Mouse (Mus musculus) hindbrain, embryonic 15.5 days (tissue): Measurements from ENCODE around the gene Sprr1b. TPM values are rescaled to one million over a fixed set of nuclear protein-coding genes. Genes with fewer than 3 reads are reported as not detected.
"Not testable (repeated sequence)": the region's sequence is repeated elsewhere in the genome, so short reads cannot be mapped to it uniquely, and the experiment has no call there.

ENCODE experiments used
- ATAC-seq: fragments of 200-750 bp; cut with Nextera tagmentation; 2 replicates; pipeline ENCODE4 v1.8.0; 2017; ENCODE audit warnings: low read depth, moderate number of reproducible peaks, moderate TSS enrichment; ENCODE audit not compliant: low FRiP score
- H3K27ac ChIP-seq: fragments of 300-500 bp; sonication (generic); replicated peaks from 2 replicates; pipeline ENCODE4 v1.5.1; 2015; ENCODE audit warnings: mild to moderate bottlenecking, inconsistent platforms
- H3K27me3 ChIP-seq: fragments of 300-500 bp; sonication (generic); 2 replicates; pipeline ENCODE4 v1.6.1; 2015; ENCODE audit warnings: control low read depth, inconsistent platforms
- H3K36me3 ChIP-seq: fragments of 300-500 bp; sonication (generic); 2 replicates; pipeline ENCODE4 v1.6.1; 2015; ENCODE audit warnings: control low read depth, inconsistent platforms
- H3K4me1 ChIP-seq: fragments of 300-500 bp; sonication (generic); replicated peaks from 2 replicates; pipeline ENCODE4 v1.6.1; 2015; ENCODE audit warnings: control low read depth, inconsistent platforms
- H3K4me2 ChIP-seq: fragments of 300-500 bp; sonication (generic); 2 replicates; pipeline ENCODE4 v1.6.1; 2015; ENCODE audit warnings: moderate library complexity, mild to moderate bottlenecking, inconsistent platforms
- H3K4me3 ChIP-seq: fragments of 300-500 bp; sonication (generic); 2 replicates; pipeline ENCODE4 v1.5.1; 2015; ENCODE audit warnings: mild to moderate bottlenecking, inconsistent platforms
- H3K9ac ChIP-seq: fragments of 300-500 bp; sonication (generic); 2 replicates; pipeline ENCODE4 v1.6.1; 2015; ENCODE audit warnings: inconsistent platforms
- H3K9me3 ChIP-seq: fragments of 300-500 bp; sonication (generic); 2 replicates; pipeline ENCODE4 v1.6.1; 2016; ENCODE audit warnings: control low read depth, inconsistent platforms
- WGBS: fragments of 180-500 bp; shearing (Covaris S2); methylation state at CpG from one replicate; pipeline ENCODE4 v1.1.7; 2015; 5-methylcytosine and 5-hydroxymethylcytosine counted together
- polyA plus RNA-seq: library from polyadenylated mRNA; unstranded; fragments of >200 nt; fragmentation: Nextera tagmentation; extraction: Ambion mirVana; gene quantifications from 2 replicates; pipeline ENCODE4 v1.2.1, GENCODE M21; 2015

Sprr1b gene
- not detected in 2 replicates for polyA plus RNA-seq

- H3K27me3 ChIP-seq, result no peaks in the 10 kb centered on the region
- no peak within 1 kb of the TSS for H3K4me2 ChIP-seq
- no peaks in the 10 kb centered on the region for H3K9me3 ChIP-seq
- H3K4me1 ChIP-seq, result no peaks in the 10 kb centered on the region
- H3K4me3 ChIP-seq, result no peak within 1 kb of the TSS
- no peak within 1 kb of the TSS for H3K9ac ChIP-seq
- H3K36me3 ChIP-seq, result no peaks in the 10 kb centered on the region
- no peak for ATAC-seq
- no peak within 1 kb of the TSS for H3K27ac ChIP-seq
- WGBS, result 98% methylated on average over 3 of the region's 3 CpGs
Measured at GRCm38 (mm10) chr3:92438689-92439088, at the start of gene Sprr1b. Gene Sprr1b, minus strand, starts transcription at chr3:92438789.

GRCm38 (mm10) chr3:92486307-92486706, 47.7 kb upstream of the Sprr1b start:
- Histone ChIP-seq H3K4me3 (no peak overlapping the region), H3K27me3 (no peaks in the 10 kb centered on the region), H3K9me3 (no peaks in the 10 kb centered on the region), H3K9ac (no peak overlapping the region), H3K4me2 (no peak overlapping the region), H3K27ac (no peak overlapping the region), H3K4me1 (no peaks in the 10 kb centered on the region), H3K36me3 (no peaks in the 10 kb centered on the region)
- whole genome bisulfite sequencing, result 53% methylated on average over 1 of the region's 1 CpGs
- ATAC-seq, result no peak

- Histone ChIP-seq H3K9ac (no peak within 1 kb of the TSS), H3K4me1 (no peaks in the 10 kb centered on the region), H3K27me3 (no peaks in the 10 kb centered on the region), H3K4me3 (no peak within 1 kb of the TSS), H3K4me2 (no peak within 1 kb of the TSS), H3K36me3 (no peaks in the 10 kb centered on the region), H3K27ac (no peak within 1 kb of the TSS), H3K9me3 (no peaks in the 10 kb centered on the region)
- ATAC-seq, result no peak
Measured at GRCm38 (mm10) chr3:92485863-92486262, 47.3 kb upstream of the Sprr1b start, which contains the start of gene Sprr1a. Gene Sprr1a, minus strand, starts transcription at chr3:92485895.

GRCm38 (mm10) chr3:92481249-92481648, 42.7 kb upstream of the Sprr1b start:
- H3K4me1 ChIP-seq, H3K4me2 ChIP-seq, H3K27ac ChIP-seq, H3K4me3 ChIP-seq, H3K9ac ChIP-seq, H3K27me3 ChIP-seq, H3K9me3 ChIP-seq, ATAC-seq, H3K36me3 ChIP-seq: not testable (repeated sequence)

DNA sequence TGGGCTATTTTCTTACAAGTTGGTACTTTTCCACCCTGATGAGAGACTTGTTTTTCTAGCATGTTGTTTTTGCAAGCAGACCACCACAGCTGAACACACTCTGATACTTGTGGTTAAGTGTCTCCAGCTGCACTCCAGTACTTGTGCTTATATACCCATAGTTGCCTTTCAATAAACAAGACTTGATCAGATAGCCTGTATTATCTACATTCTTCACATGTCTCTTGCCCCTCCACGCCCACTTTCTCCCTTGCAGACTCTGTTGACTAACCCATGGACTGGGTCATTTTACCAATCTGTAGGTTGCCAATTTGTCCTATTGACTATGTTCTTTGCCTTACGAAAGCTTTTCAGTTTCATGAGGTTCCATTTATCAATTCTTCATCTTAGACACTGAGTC, 31.5 kb upstream of the Sprr1b start:
- no peak for ATAC-seq
- H3K27ac ChIP-seq, result no peak overlapping the region

DNA sequence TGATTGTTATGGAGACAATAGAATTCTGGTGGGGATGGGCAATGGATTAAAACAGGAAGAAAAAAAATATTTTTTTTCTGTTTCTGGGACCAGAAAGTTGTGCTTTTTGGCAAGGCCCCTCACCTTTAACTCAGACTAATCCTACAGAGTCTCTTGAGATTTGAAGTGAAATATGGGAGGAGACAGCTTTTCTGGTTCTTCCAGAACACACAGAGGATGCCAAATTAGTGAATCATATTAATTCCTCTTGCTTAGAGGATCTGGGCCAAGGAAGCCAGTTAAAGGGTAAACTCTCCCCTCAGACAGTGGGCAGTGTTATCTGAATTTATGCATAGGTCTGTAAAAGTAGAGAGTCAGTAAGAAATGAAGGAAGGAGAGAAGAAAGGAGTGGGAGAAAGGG, 28.8 kb upstream of the Sprr1b start:
- H3K9me3 ChIP-seq, result no peaks in the 10 kb centered on the region
- no peak overlapping the region for H3K4me2 ChIP-seq
- no peak overlapping the region for H3K4me3 ChIP-seq
- H3K27ac ChIP-seq, result no peak overlapping the region
- ATAC-seq, result no peak
- H3K9ac ChIP-seq, result no peak overlapping the region
- no peaks in the 10 kb centered on the region for H3K36me3 ChIP-seq
- H3K27me3 ChIP-seq, result no peaks in the 10 kb centered on the region
- H3K4me1 ChIP-seq, result no peaks in the 10 kb centered on the region

More for the DNA sequence above, 31.5 kb upstream of the Sprr1b start:
- 93% methylated on average over 2 of the region's 2 CpGs for WGBS
- no peaks in the 10 kb centered on the region for H3K4me1 ChIP-seq
- no peaks in the 10 kb centered on the region for H3K27me3 ChIP-seq
- no peak overlapping the region for H3K4me2 ChIP-seq
- H3K9me3 ChIP-seq, result no peaks in the 10 kb centered on the region
- no peaks in the 10 kb centered on the region for H3K36me3 ChIP-seq
- H3K9ac ChIP-seq, result no peak overlapping the region
- H3K4me3 ChIP-seq, result no peak overlapping the region

DNA sequence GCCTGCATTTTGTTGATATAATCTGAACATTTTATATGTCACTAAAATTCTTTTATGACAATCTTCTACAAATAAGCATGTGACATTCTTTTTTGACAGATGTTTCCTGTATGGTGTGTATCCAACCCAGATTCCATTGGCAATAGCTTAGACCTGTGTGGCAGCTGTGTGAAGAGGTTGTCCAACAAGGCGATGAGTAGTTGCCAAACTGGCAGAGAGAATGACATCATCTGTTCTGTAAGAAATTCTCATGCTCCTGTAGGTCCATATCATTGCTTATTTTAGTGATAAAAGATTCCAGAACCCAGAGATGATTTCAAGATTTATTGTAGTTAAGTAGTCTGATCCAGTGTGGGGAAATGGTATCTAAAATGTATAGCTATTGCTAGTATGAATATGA, 28.0 kb upstream of the Sprr1b start:
- no peak for ATAC-seq
- Histone ChIP-seq H3K36me3 (no peaks in the 10 kb centered on the region), H3K27ac (no peak overlapping the region), H3K9ac (no peak overlapping the region), H3K27me3 (no peaks in the 10 kb centered on the region), H3K4me2 (no peak overlapping the region), H3K4me1 (no peaks in the 10 kb centered on the region), H3K4me3 (no peak overlapping the region), H3K9me3 (no peaks in the 10 kb centered on the region)
- 88% methylated on average over 1 of the region's 1 CpGs for WGBS

- Histone ChIP-seq H3K9ac (no peak within 1 kb of the TSS), H3K27ac (no peak within 1 kb of the TSS), H3K4me3 (no peak within 1 kb of the TSS), H3K4me2 (no peak within 1 kb of the TSS), H3K36me3 (no peaks in the 10 kb centered on the region), H3K4me1 (no peaks in the 10 kb centered on the region), H3K27me3 (no peaks in the 10 kb centered on the region), H3K9me3 (no peaks in the 10 kb centered on the region)
- ATAC-seq, result no peak
- 69% methylated on average over 2 of the region's 2 CpGs for WGBS
Measured at GRCm38 (mm10) chr3:92458620-92459019, 20.0 kb upstream of the Sprr1b start, which contains the start of gene Sprr3. Gene Sprr3, minus strand, starts transcription at chr3:92458720.

DNA sequence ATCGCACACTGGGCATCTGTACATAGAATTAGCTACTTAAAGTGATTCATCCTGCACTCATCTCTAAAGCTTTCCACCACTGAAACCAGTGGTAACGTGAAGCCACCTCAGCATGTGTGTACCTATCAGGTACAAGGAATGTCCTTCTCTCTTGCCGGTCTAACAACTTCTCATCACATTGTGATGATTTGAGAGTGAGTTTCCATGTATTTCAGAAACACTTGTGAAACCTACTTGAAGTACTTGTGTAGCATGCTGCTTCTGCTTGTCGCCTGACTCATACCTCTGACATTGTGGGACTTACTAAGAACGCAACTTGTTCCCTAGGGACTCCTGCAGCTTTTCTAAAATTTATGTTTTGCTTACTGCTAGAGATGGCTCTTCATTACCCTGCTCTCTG, 16.6 kb upstream of the Sprr1b start:
- Histone ChIP-seq H3K27ac (no peak overlapping the region), H3K36me3 (no peaks in the 10 kb centered on the region), H3K9ac (no peak overlapping the region), H3K9me3 (no peaks in the 10 kb centered on the region), H3K4me1 (no peaks in the 10 kb centered on the region), H3K4me2 (no peak overlapping the region), H3K27me3 (no peaks in the 10 kb centered on the region), H3K4me3 (no peak overlapping the region)
- no peak for ATAC-seq
- 91% methylated on average over 5 of the region's 5 CpGs for WGBS

GRCm38 (mm10) chr3:92440177-92440576, 1.6 kb upstream of the Sprr1b start:
- ATAC-seq, result no peak
- no peak overlapping the region for H3K9ac ChIP-seq
- no peaks in the 10 kb centered on the region for H3K27me3 ChIP-seq
- H3K27ac ChIP-seq, result no peak overlapping the region
- 93% methylated on average over 3 of the region's 3 CpGs for whole genome bisulfite sequencing
- no peaks in the 10 kb centered on the region for H3K4me1 ChIP-seq
- no peak overlapping the region for H3K4me3 ChIP-seq
- no peaks in the 10 kb centered on the region for H3K36me3 ChIP-seq
- no peak overlapping the region for H3K4me2 ChIP-seq
- no peaks in the 10 kb centered on the region for H3K9me3 ChIP-seq

- Histone ChIP-seq H3K4me1 (no peaks in the 10 kb centered on the region), H3K9me3 (no peaks in the 10 kb centered on the region), H3K4me2 (no peak within 1 kb of the TSS), H3K9ac (no peak within 1 kb of the TSS), H3K27me3 (no peaks in the 10 kb centered on the region), H3K36me3 (no peaks in the 10 kb centered on the region), H3K4me3 (no peak within 1 kb of the TSS), H3K27ac (no peak within 1 kb of the TSS)
- no peak for ATAC-seq
- WGBS, result 93% methylated on average over 2 of the region's 2 CpGs
Measured at GRCm38 (mm10) chr3:92432282-92432681, 6.3 kb downstream of the Sprr1b start, which contains the start of gene Sprr2k. Gene Sprr2k, plus strand, starts transcription at chr3:92432582.

- ATAC-seq, result no peak
- no peak within 1 kb of the TSS for H3K4me3 ChIP-seq
- H3K27ac ChIP-seq, result no peak within 1 kb of the TSS
- no peak within 1 kb of the TSS for H3K9ac ChIP-seq
- no peaks in the 10 kb centered on the region for H3K36me3 ChIP-seq
- H3K9me3 ChIP-seq, result no peaks in the 10 kb centered on the region
- no peaks in the 10 kb centered on the region for H3K4me1 ChIP-seq
- no peaks in the 10 kb centered on the region for H3K27me3 ChIP-seq
- no peak within 1 kb of the TSS for H3K4me2 ChIP-seq
- WGBS, result 90% methylated on average over 6 of the region's 6 CpGs
Measured at GRCm38 (mm10) chr3:92429323-92429722, 9.3 kb downstream of the Sprr1b start, which contains the start of gene Gm9774. Gene Gm9774, minus strand, starts transcription at chr3:92429423.

DNA sequence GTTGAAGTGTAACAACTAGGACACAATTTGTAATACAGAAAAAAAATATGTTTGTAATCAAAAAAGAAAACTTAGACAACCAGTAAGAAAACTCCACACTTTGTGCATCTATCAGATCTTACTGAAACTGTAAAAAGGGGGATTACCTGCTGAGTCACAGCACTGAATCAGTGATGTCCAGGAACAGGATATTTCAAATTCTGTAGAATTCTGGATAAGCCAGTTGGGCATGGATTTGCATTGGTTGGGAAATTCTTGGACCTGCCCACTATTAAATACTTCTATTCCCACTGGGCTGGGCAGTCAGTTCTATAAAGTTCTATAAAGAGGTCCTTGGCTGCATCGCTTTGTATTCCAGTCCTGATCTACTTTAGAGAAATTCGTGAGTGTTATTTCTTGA, 20.8 kb downstream of the Sprr1b start, which contains the start of gene Sprr2j-ps:
TSS of gene Sprr2j-ps (plus strand) at position 301 of the 400 bp plus-strand sequence.
- 96% methylated on average over 2 of the region's 2 CpGs for WGBS
- Histone ChIP-seq H3K27me3 (no peaks in the 10 kb centered on the region), H3K9me3 (no peaks in the 10 kb centered on the region), H3K27ac (no peak within 1 kb of the TSS), H3K36me3 (no peaks in the 10 kb centered on the region), H3K4me2 (no peak within 1 kb of the TSS), H3K4me3 (no peak within 1 kb of the TSS), H3K9ac (no peak within 1 kb of the TSS), H3K4me1 (no peaks in the 10 kb centered on the region)
- ATAC-seq, result no peak
